24 mouse cellular contexts compared by ENCODE assay signal in the genomic region with DNA sequence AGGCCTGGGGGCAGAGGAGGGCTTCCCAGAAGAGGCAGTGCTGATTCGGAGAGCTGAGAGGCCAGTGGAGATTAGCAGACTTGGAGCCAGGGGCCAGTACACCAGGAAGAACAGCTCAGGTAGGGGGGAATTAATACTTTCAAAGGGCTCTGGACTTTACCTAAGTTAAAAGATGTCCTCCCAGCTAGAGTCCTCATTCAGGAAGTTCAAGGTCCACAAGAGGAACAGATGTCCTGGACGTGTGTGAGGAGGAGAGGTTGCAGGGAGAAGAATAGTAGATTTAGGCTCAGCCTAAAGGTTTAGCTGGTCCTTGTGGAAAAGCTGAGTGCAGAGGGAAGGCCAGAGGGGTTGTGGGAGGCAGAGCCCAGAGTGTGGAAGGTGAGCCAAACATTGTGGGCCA. TPM values are rescaled to one million over a fixed set of nuclear protein-coding genes. Genes with fewer than 3 reads are reported as not detected.
DNase-seq lines count a peak whose midpoint lies in the region; ATAC-seq and TF ChIP-seq lines count a peak whose summit lies in the region.
"Had no signal": no experiment of that assay in that cellular context is flagged by ENCODE, and none has a peak within 500 bp of the region (broad histone marks: within the 10 kb centered on the region; RNA-seq: fewer than 3 reads in every experiment).

No protein-coding gene starts in this region.

- no peak overlapping the region for H3K4me3 ChIP-seq in heart, embryonic 13.5 days
- no peak overlapping the region for H3K4me3 ChIP-seq in limb, embryonic 15.5 days
- no peak overlapping the region for H3K4me3 ChIP-seq in limb, embryonic 10.5 days
- no peak overlapping the region for H3K4me3 ChIP-seq in bone marrow macrophage, adult 2 months (ENCODE audit: insufficient read depth, low read length)
- no peak overlapping the region for H3K4me3 ChIP-seq in macrophage (ENCODE audit: inconsistent target)
- H3K4me3 ChIP-seq in midbrain, embryonic 15.5 days, result no peak overlapping the region
- H3K4me3 ChIP-seq: forebrain, embryonic 12.5 days; gastrocnemius, adult 2 months; hindbrain, embryonic 10.5 days; left cerebral cortex, adult 2 months had no signal

- H3K79me2 ChIP-seq in macrophage (ENCODE audit: inconsistent target), result no peaks in the 10 kb centered on the region; the same call in 1 of the 2 replicates

- peaks cover 29% of the 10 kb centered on the region for H3K4me1 ChIP-seq in heart, embryonic 13.5 days
- H3K4me1 ChIP-seq in limb, embryonic 15.5 days, result 0 out of 2 replicates have a peak, but pooled peaks cover 2% of the 10 kb centered on the region
- H3K4me1 ChIP-seq in limb, embryonic 10.5 days, result no peaks in the 10 kb centered on the region; the same call in 1 of the 2 replicates
- peaks cover 42% of the 10 kb centered on the region for H3K4me1 ChIP-seq in bone marrow macrophage, adult 2 months (ENCODE audit: control insufficient read depth, insufficient read depth, low read length)
- H3K4me1 ChIP-seq in midbrain, embryonic 15.5 days, result no peaks in the 10 kb centered on the region
- H3K4me1 ChIP-seq: forebrain, embryonic 12.5 days; hindbrain, embryonic 10.5 days had no signal

- 69% methylated on average over 2 of the region's 2 CpGs for WGBS in heart, embryonic 13.5 days
- WGBS in limb, embryonic 15.5 days, result 80% methylated on average over 2 of the region's 2 CpGs
- WGBS in limb, embryonic 10.5 days, result 80% methylated on average over 2 of the region's 2 CpGs
- WGBS in macrophage (ENCODE audit: missing documents), result 89% methylated on average over 2 of the region's 2 CpGs
- 67% methylated on average over 2 of the region's 2 CpGs for WGBS in midbrain, embryonic 15.5 days

- intact Hi-C loops in heart, postnatal 10 days (cut with DNase I), result no loop called here

- TF ChIP-seq CTCF in bone marrow macrophage, adult 2 months (IDR thresholded peaks at IDR 0.05; ENCODE audit: low read depth, low read length), result no peak

- no peak for DNase-seq in heart, postnatal 10 days
- no peak for DNase-seq in limb, embryonic 10.5 days (ENCODE audit: low spot score)
- DNase-seq: adrenal gland, postnatal 25 days; B cell, adult 2 months; cerebellum, adult 18-20 months; cerebellum, postnatal 36 days; gastrocnemius, adult 2 months; kidney, adult 2 months; kidney, postnatal 25 days; left cerebral cortex, postnatal 4 days; lung, embryonic 14.5 days; right cerebral cortex, postnatal 25 days; thymus, postnatal 4 days had no signal

- H3K9me3 ChIP-seq in heart, embryonic 13.5 days, result no peaks in the 10 kb centered on the region
- no peaks in the 10 kb centered on the region for H3K9me3 ChIP-seq in limb, embryonic 15.5 days
- H3K9me3 ChIP-seq in limb, embryonic 10.5 days (replicated peaks), result no peaks in the 10 kb centered on the region
- H3K9me3 ChIP-seq in midbrain, embryonic 15.5 days, result no peaks in the 10 kb centered on the region
- H3K9me3 ChIP-seq: forebrain, embryonic 12.5 days; hindbrain, embryonic 10.5 days had no signal

- TF ChIP-seq POLR2A in bone marrow macrophage, adult 2 months (IDR thresholded peaks at IDR 0.05; ENCODE audit: borderline replicate concordance, low read depth, low read length), result no peak

- H3K9ac ChIP-seq in heart, embryonic 13.5 days, result no peak overlapping the region
- no peak overlapping the region for H3K9ac ChIP-seq in limb, embryonic 15.5 days
- H3K9ac ChIP-seq in midbrain, embryonic 15.5 days, result no peak overlapping the region
- H3K9ac ChIP-seq: forebrain, embryonic 12.5 days; lung, embryonic 14.5 days had no signal

- peak overlapping the region; percentile 80 for H3K27ac ChIP-seq in heart, embryonic 13.5 days (replicated peaks)
- 0 out of 2 replicates have a peak overlapping the region, but pooled peaks have one; percentile 11 for H3K27ac ChIP-seq in limb, embryonic 15.5 days
- no peak overlapping the region for H3K27ac ChIP-seq in limb, embryonic 10.5 days
- H3K27ac ChIP-seq in bone marrow macrophage, adult 2 months (ENCODE audit: insufficient read depth, low read depth, low read length), result peak overlapping the region; percentile 81
- H3K27ac ChIP-seq in macrophage, result peak overlapping the region; percentile 39
- no peak overlapping the region for H3K27ac ChIP-seq in midbrain, embryonic 15.5 days
- H3K27ac ChIP-seq: forebrain, embryonic 12.5 days; hindbrain, embryonic 10.5 days; hindbrain, postnatal 0 days; left cerebral cortex, adult 2 months had no signal

- H3K36me3 ChIP-seq in heart, embryonic 13.5 days, result peaks cover 52% of the 10 kb centered on the region
- H3K36me3 ChIP-seq in limb, embryonic 15.5 days, result peaks cover 25% of the 10 kb centered on the region
- H3K36me3 ChIP-seq in limb, embryonic 10.5 days, result peaks cover 8% of the 10 kb centered on the region; the same call in 1 of the 2 replicates
- peaks cover 38% of the 10 kb centered on the region for H3K36me3 ChIP-seq in macrophage (ENCODE audit: inconsistent target)
- peaks cover 8% of the 10 kb centered on the region; the same call in 1 of the 2 replicates for H3K36me3 ChIP-seq in midbrain, embryonic 15.5 days (replicated peaks)

- no peak overlapping the region for H3K4me2 ChIP-seq in heart, embryonic 13.5 days
- H3K4me2 ChIP-seq in limb, embryonic 15.5 days, result no peak overlapping the region
- H3K4me2 ChIP-seq in midbrain, embryonic 15.5 days, result no peak overlapping the region
- H3K4me2 ChIP-seq: forebrain, embryonic 12.5 days; liver, embryonic 11.5 days; lung, embryonic 14.5 days had no signal

- no peaks in the 10 kb centered on the region for H3K27me3 ChIP-seq in heart, embryonic 13.5 days (replicated peaks)
- H3K27me3 ChIP-seq in limb, embryonic 15.5 days, result no peaks in the 10 kb centered on the region
- no peaks in the 10 kb centered on the region for H3K27me3 ChIP-seq in limb, embryonic 10.5 days (ENCODE audit: low read depth, poor library complexity, severe bottlenecking)
- H3K27me3 ChIP-seq in midbrain, embryonic 15.5 days (replicated peaks), result no peaks in the 10 kb centered on the region
- H3K27me3 ChIP-seq: forebrain, embryonic 12.5 days had no signal

- no peak for ATAC-seq in heart, embryonic 13.5 days (ENCODE audit: extremely low read depth, insufficient number of reproducible peaks, low FRiP score, low TSS enrichment)
- no peak for ATAC-seq in limb, embryonic 15.5 days (ENCODE audit: insufficient number of reproducible peaks, low FRiP score, low TSS enrichment, low read depth)
- ATAC-seq in midbrain, embryonic 15.5 days (replicated peaks), result no peak
- ATAC-seq: hindbrain, postnatal 0 days; midbrain, embryonic 16.5 days had no signal

RNA-seq across cellular contexts. Expression of gene Pxk, which starts 36.2 kb away (rescaled TPM):
- 24.6 and 25.9 TPM in 2 replicates for polyA plus RNA-seq in heart, embryonic 13.5 days (2015; fragmentation: Nextera tagmentation; extraction: Ambion mirVana)
- total RNA-seq in heart, postnatal 10 days (2021), result 10 to 100 TPM; 21.4 to 26.2 TPM
- polyA plus RNA-seq in limb, embryonic 15.5 days (2015; fragmentation: Nextera tagmentation; extraction: Ambion mirVana), result 38.8 and 39.2 TPM in 2 replicates
- polyA plus RNA-seq in limb, embryonic 10.5 days (2016; fragmentation: Nextera tagmentation; extraction: Ambion mirVana), result 15.7 and 21.7 TPM in 2 replicates
- 41.8 and 45.3 TPM in 2 replicates for polyA plus RNA-seq in bone marrow macrophage, adult 2 months (2012; ENCODE audit: insufficient read depth, insufficient read length, missing spikeins)
- 10 to 100 TPM; 37.6 to 96.2 (median 71.8) TPM for total RNA-seq in macrophage (2018; cell fraction: chromatin; rRNA removed)
- total RNA-seq in macrophage (2018; cell fraction: cytosol; rRNA removed), result 10 to 100 TPM; 27.4 to 57.7 (median 40.3) TPM
- total RNA-seq in macrophage (2018; cell fraction: nucleus; rRNA removed), result 10 to 100 TPM; 28.0 to 76.9 (median 53.0) TPM
- polyA plus RNA-seq in macrophage (2018), result 30.9 to 55.5 TPM (median 34.0 TPM) in 3 replicates
- polyA plus RNA-seq in midbrain, embryonic 15.5 days (2015; fragmentation: Nextera tagmentation; extraction: Ambion mirVana), result 66.0 and 67.5 TPM in 2 replicates

RNA-seq across cellular contexts. Expression of gene Pdhb, which starts 38.6 kb away (rescaled TPM):
- 460 and 512 TPM in 2 replicates for polyA plus RNA-seq in heart, embryonic 13.5 days (2015; fragmentation: Nextera tagmentation; extraction: Ambion mirVana)
- 100 to 1,000 TPM; 756 to 778 TPM for total RNA-seq in heart, postnatal 10 days (2021)
- polyA plus RNA-seq in limb, embryonic 15.5 days (2015; fragmentation: Nextera tagmentation; extraction: Ambion mirVana), result 171 and 200 TPM in 2 replicates
- 208 and 229 TPM in 2 replicates for polyA plus RNA-seq in limb, embryonic 10.5 days (2016; fragmentation: Nextera tagmentation; extraction: Ambion mirVana)
- 58.0 and 67.2 TPM in 2 replicates for polyA plus RNA-seq in bone marrow macrophage, adult 2 months (2012; ENCODE audit: insufficient read depth, insufficient read length, missing spikeins)
- total RNA-seq in macrophage (2018; cell fraction: chromatin; rRNA removed), result 100 to 1,000 TPM in 9 of 26 experiments, 10 to 100 TPM in 17; 30.8 to 128 (median 78.1) TPM
- total RNA-seq in macrophage (2018; cell fraction: cytosol; rRNA removed), result 10 to 100 TPM; 47.6 to 64.9 (median 58.0) TPM
- 100 to 1,000 TPM in 2 of 26 experiments, 10 to 100 TPM in 24; 28.5 to 109 (median 53.3) TPM for total RNA-seq in macrophage (2018; cell fraction: nucleus; rRNA removed)
- polyA plus RNA-seq in macrophage (2018), result 53.3 to 66.2 TPM (median 63.0 TPM) in 3 replicates
- polyA plus RNA-seq in midbrain, embryonic 15.5 days (2015; fragmentation: Nextera tagmentation; extraction: Ambion mirVana), result 245 TPM in 2 replicates

RNA-seq across cellular contexts. Expression of gene Rpp14, which starts 54.1 kb away (rescaled TPM):
- 35.4 and 38.1 TPM in 2 replicates for polyA plus RNA-seq in heart, embryonic 13.5 days (2015; fragmentation: Nextera tagmentation; extraction: Ambion mirVana)
- total RNA-seq in heart, postnatal 10 days (2021), result 10 to 100 TPM; 21.5 to 24.6 TPM
- polyA plus RNA-seq in limb, embryonic 15.5 days (2015; fragmentation: Nextera tagmentation; extraction: Ambion mirVana), result 47.9 and 54.4 TPM in 2 replicates
- 51.3 and 53.6 TPM in 2 replicates for polyA plus RNA-seq in limb, embryonic 10.5 days (2016; fragmentation: Nextera tagmentation; extraction: Ambion mirVana)
- polyA plus RNA-seq in bone marrow macrophage, adult 2 months (2012; ENCODE audit: insufficient read depth, insufficient read length, missing spikeins), result 13.3 and 20.1 TPM in 2 replicates
- total RNA-seq in macrophage (2018; cell fraction: chromatin; rRNA removed), result 10 to 100 TPM in 1 of 26 experiments, 1 to 10 TPM in 22, under 1 TPM in 3; 0.38 to 11.4 (median 3.0) TPM
- 10 to 100 TPM in 23 of 26 experiments, 1 to 10 TPM in 3; 7.6 to 22.7 (median 14.1) TPM for total RNA-seq in macrophage (2018; cell fraction: cytosol; rRNA removed)
- 10 to 100 TPM in 4 of 26 experiments, 1 to 10 TPM in 22; 2.1 to 18.3 (median 5.1) TPM for total RNA-seq in macrophage (2018; cell fraction: nucleus; rRNA removed)
- 13.0 to 22.4 TPM (median 17.1 TPM) in 3 replicates for polyA plus RNA-seq in macrophage (2018)
- 43.8 and 46.3 TPM in 2 replicates for polyA plus RNA-seq in midbrain, embryonic 15.5 days (2015; fragmentation: Nextera tagmentation; extraction: Ambion mirVana)

Comparison
In these comparisons a context has a peak if more than half of its experiments do, and no peak if none do; other contexts are left out.
1. H3K27ac ChIP-seq: peak in heart, embryonic 13.5 days (single experiment), limb, embryonic 15.5 days (single experiment), bone marrow macrophage, adult 2 months (single experiment) and macrophage (single experiment); none in limb, embryonic 10.5 days (single experiment) and midbrain, embryonic 15.5 days (single experiment).